Mouse (Mus musculus) adrenal gland, adult 8-10 months (tissue): ENCODE measurements around the gene Efna5. TPM values are rescaled to one million over a fixed set of nuclear protein-coding genes. Genes with fewer than 3 reads are reported as not detected.

Experiments used
- DNase-seq: peaks from one replicate; pipeline ENCODE4 v3.0.0; 2022
- total RNA-seq, 4 experiments: library from RNA; stranded (reverse); gene quantifications; 2 replicates each; pipeline ENCODE4 v1.2.4; 2022

Gene Efna5
- total RNA-seq, 4 experiments from 2014 or later = 13.8 to 20.8 (median 16.9) TPM

DNA sequence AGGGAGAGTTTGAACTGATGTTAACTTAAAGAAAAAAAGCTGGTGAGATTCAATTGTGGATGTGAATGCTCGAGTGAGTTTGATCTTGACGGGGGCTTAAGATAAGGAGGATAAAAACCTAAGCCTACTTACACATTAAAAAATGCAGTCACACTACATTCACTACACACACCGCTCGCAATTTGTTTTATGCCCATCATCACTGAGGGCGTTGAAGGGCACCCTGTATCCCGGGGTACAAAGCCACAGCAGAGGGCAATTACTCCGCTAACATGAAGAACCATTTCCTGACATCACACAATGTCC, 94.6 kb downstream of the Efna5 start:
- DNase-seq = no peak

DNA sequence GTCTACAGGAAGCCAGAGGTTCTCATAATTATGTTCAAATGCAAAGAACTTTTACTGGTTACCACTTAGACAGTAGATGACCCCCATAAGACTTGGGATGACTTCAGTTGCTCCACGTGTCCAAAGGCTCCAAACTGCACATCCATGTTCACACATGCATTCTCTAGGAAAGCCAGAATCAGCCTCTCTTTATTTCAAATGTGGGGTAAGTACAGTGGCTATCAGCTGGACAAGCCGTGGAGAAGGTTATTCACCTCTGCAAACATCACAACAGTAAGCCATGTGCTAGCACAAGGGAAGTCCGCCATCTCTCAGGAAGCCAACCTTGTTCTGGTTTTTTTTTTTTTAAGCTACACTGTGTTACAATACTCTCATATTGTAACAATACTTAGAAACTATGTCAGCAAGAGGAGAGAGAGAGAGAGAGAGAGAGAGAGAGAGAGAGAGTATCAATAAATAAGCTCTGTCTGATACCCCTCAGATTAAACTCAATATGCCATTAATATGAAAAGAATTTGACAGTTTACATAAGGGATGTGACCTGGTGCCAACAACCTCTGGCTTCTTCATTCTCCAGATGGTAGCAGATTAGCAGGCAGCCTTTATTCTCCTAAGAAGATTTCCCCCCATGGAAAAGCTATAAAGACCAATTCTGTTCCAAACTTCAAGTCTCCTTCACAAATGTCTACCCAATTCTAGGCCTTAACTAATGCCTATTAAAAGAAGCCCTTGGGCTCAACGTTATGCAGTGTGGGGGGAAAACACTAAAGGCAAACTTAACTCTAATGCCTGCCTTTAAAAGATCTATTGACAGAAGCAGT, 95.1 kb downstream of the Efna5 start:
- DNase-seq = no peak

DNA sequence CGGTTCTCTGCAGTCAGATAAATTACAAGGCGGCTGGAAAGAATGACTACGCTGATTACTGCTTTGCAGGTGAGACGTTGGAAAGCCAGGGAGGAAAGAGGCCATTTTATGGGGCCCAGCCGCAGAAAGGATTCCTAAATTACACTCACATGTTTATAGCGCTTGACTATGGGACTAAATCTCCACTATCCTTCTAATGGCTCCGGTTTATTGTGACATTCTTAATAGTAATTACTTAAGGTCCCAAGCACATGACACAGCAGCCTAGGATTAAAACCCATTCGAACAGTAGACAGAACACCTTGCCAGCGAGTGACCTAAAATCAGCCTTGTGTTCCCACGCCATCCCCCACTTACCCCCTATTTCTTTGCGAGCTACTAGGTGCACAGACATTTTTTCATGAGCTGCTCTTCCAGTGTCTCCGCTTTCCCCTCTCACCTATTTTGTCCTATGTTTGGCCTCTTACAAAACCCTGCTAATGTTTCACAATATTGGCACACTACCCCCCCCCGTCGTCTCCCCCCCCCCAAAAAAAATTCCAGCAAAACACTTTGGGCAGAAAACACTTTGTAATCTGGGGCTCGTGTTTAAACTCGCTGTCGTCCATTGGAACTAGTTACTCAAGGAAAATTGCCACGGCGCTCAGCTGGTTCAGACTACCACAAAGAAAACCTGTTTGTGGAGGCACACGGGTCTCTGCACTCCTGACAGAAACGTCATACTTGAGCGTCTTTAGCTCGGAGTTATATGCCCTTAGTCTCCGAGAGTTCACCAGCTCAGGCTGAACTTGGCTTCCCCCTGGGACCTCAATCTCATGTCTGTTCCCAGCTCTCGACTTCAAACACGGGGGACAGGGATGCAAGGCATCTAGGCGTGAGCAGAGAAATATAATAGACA, 96.6 kb downstream of the Efna5 start:
- no peak for DNase-seq

DNA sequence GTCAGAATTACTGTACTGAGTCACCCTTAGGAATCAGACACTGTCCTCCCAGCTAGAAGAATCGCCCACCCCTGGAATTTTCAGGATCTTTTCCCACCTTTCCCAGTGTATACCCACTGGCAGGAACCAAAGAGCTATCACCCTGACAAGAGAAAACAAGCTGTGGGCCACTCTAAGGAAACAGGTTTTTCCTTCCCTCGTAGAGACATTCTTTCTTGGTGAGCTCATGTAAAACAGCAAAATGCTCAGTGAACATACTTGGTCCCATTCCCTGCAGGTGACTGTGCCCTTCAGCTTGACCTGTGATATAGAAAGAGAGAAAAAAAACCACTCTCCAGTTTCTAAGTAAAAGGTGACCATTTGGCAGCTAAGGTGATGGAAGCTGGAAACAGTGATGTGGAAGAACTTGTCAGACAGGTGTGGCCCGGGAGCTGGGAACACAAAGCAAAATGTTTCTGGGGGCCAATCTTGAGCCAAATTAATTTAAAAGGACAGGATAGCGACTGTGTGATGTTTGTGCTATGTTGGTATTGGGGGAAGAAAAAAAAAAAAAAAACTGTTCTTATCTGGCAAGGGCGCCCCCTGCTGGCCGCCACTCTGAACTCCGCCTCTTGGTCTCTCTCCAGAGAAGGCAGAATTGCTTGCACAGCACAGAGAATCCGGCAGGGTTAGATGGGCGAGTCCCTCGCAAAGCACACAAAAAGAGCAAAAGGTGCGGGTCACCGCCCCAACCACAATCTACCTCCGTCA, 97.4 kb downstream of the Efna5 start:
- DNase-seq = peak; percentile 32

DNA sequence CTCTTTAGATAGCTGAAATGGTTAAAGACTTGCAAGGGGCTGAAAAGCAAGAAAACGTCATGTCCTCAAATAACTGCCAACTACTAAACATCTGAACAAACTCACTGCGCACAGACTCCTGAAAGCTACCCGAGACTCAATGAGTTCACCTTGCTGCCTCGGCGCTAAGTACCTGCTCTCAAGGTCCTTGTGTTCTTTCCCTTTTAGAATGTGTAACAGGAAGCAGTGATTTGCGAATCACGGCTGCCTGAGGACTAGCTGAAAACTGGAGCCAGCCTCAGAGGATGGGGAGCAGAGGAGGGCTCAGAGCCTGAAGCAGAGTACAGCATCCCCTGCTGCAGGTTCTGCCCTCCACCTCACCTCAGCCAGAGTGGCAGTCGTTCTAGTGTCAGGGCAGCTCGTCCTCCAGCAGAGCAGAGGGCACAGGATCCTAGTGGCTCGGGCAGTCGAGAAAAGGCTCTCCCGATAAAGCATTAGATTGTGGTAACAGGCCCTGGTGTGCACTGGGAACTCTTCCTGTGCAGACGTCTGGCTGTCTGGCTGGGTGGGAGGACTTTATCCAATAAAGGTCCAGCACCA, 98.2 kb downstream of the Efna5 start:
- DNase-seq = no peak

DNA sequence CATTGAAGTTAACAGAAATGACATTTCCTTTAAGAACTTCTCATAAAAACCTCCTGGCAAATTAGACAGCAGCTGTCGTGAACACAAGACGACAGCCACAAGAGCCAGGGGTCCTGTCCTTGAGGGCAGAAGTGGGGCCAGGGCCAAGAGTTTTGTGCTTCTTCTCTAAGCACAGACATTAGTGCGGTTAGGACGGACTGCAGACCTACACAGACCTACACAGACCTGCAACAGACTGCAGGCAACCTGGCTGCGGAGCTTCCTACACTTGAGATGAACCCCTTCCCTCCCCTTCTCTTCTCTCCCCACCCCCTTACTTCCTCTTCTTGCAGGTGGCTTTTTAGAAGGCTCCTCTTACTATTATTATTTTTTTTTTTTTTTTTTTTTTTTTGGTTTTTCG, 100.0 kb downstream of the Efna5 start:
- no peak for DNase-seq

DNA sequence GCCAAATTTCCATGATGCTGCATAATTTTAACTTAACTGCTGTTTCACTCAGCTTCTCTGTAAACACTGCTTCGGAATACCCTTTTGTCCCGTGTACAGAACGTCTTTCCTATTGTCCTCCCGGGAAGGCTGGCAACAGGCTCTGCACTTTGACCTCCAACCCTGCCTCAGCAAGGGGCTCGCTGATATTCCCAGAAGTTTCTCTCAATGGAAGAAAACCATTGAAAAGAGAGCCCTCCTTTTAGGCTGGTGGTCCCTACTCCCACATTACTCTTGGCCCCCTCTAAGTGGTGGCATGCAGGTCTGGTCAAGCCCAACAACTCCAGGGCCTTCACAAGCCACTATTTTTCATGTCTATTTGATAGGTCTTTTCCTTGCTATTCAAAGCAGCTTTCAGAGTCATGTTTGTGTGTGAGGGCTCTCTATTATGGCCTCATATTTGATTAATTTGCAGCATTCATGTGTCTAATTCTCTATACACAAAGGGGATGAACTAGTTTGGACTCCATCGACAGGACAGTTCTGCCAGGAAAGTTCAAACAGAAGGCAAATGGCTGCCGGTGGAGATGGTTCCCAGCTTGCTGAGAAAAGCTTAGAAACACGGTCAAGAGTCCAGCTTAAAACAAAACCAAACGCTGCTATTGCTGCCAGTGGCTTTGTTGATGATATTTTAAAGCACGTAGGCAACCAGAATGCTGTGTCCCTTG, 103.1 kb downstream of the Efna5 start:
- DNase-seq = no peak

DNA sequence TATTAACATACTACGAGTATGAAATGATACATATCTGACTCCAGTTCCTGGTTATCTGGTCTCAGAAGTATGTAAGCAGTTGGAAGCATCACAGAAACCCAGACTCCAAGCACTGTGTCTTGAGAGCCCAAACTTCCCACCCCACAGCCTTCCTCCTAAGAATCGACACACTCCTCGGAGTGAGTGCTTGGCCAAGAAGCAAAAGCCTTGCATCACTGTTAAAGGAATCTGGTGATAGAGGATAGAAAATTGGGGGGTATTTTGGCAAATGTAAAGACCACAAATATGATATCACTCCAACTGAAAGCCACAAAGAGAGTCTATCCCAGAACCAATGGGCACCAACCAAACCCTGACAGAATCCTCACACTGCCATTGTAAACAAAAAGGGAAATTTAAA, 104.4 kb downstream of the Efna5 start:
- no peak for DNase-seq

DNA sequence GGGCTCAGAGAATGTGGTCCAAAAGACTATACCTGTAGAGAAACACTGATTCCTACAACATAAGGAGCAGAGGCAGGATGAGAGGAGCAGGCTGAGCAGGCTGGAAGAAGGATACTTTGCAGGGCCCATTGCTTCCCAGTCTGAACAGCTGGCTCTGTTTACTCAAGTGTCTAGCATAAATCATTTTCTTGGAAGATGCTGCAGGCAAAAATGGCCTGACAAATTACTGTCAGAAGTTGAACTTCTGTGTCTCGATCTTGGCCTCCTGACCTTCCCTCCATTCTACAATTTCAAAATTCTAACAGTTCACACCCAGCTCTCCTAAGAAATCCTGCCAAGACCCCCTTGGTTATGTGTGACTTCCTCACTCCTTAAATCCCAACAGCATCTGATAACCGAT, 105.1 kb downstream of the Efna5 start:
- DNase-seq = no peak

DNA sequence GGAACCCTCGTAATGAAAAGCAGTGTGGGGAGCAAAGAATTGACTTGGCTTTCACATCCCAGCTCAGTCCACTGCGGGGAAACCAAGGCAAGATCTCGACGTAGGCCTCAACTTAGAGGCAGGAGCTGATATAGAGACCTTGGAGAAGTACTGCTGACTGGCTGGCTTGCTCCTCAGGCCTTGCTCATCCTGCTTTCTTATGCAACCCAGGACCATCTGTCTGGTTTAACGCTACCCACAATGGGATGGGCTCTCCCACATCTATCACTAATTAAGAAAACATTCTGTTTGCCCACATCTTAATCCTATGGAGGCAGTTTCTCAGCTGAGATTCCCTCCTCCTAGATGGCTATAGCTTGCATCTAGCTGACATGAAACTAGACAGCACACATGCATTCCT, 105.7 kb downstream of the Efna5 start:
- DNase-seq = no peak

DNA sequence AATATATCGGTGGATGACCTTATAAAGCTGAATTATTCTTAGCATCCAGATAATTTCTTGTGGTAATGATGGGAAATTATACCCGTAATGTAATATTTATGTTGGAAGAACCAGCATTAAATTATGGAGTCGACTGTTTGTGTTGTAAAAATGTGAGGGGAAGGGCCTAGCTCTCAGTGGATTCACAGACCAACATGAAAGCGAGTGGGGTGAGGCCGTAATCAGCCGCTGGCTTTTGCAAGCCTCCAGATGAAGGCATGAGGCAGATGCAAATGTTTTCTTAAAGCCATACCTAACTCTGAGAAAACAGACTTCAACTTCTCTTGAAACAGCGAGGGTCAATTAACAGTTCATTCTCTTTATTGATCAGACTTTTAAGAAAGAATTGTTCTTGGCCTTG, 106.4 kb downstream of the Efna5 start:
- no peak for DNase-seq

DNA sequence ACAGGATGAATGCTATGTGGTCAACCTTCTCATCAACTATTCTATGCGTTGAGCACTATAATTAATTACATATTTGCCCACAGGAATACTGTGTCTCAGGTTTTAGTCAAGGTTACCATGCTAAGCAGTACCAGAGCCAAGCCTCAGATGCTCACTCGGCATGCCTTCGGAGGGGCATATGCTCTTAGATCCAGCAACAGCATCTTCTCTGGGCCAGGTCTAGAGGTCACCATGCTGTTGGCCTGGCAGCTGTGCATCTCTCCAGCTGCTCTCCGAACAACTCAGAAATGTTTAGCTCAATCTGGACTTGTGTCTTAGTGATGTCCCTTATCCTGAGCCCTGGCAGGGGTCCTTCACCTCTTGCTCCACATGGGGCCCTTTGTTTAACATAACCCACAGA, 114.4 kb downstream of the Efna5 start:
- DNase-seq = no peak

DNA sequence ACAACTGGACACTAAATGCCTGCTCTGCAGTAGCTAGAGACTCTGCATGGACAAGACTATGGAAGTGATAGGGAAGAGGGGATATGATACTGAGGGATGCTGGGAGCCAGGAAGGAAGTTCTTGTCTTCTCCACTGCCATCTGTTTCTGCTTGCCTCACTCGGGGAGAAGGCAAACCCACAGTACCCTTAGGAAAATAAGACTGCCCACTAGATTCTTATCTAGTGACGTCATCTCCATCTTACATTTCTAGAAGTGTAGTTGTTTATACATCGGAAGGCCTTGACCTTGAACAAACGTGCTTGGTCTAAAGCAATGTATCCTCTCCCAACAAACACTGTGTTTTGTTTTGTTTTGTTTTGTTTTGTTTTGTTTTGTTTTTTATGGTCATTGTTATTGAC, 116.0 kb downstream of the Efna5 start:
- no peak for DNase-seq

DNA sequence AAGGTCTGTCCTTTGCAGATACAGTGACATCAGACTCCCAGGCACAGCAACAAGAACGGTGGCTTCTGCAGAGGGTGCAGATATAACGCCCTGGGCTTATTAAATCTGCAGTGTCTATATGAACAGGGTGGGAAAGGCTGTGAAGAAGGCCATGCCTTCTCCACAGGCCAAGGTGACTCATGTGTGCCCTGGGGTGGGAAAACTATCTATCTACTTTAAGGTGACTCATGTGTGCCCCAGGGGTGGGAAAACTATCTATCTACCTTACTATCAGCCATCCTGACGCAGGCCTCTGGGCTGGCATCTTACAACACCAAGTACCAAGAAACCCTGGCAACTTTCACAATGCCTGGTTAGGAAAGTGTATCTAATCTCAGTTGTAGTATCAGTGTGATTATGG, 124.2 kb downstream of the Efna5 start:
- DNase-seq = no peak

DNA sequence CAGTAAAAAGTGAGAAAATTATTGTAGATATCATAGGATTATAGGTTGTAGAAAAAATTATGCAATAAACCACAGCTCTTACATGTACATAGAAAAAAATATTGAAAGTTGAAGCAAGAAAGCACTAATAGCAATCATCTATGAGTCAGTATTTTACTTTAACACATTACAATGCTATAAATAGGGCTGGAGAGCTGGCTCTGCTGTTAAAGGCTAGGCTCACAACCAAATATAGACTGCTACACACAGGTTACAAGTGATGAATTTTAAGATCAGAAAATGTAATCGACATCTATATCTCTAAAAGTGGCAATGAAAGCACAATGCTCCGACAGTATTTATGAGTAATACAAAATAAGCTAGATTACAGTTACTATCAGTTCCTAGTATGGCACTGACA, 125.5 kb downstream of the Efna5 start:
- DNase-seq = no peak

DNA sequence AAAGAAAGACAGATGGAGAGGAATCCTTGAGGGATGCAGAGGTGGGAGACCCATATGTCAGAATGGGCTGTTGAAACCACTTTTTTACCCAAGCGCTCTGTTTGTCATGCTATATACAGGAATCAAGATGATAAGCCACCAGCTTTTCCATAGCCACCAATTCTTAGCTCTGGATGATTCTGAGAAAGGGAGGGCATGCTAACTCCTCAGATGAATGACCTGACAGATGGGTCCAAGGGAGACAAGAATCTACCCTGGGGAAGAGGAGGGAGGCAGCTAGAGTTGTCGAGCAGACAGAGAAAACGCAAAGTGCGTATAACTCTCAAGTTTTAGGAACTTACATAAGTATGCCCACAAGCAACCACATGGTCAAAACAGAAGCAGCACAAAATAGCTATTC, 126.5 kb downstream of the Efna5 start:
- no peak for DNase-seq

DNA sequence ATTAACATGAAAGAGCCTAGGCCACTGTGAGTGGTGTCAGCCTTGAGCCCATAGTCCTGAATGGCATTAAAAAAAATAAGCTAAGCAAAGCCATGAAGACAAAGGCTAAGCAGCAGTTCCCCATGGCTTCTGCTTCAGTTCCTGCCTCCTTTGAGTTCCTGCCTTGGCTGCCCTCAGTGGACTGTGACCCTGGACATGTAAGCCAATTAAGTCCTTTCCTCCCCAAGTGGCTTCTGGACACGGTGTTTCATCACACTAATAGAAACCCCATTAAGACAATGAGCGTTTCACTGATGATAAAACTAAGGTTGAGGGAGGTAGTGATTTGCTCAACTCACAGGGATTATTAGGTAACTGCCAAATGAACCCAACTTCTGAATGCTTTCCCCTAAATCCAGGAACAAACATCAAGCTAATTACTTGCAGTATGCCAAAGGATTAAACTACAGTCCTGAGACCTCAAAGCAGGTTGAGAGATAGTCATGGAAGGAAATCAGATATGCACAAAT, 128.7 kb downstream of the Efna5 start:
- no peak for DNase-seq

DNA sequence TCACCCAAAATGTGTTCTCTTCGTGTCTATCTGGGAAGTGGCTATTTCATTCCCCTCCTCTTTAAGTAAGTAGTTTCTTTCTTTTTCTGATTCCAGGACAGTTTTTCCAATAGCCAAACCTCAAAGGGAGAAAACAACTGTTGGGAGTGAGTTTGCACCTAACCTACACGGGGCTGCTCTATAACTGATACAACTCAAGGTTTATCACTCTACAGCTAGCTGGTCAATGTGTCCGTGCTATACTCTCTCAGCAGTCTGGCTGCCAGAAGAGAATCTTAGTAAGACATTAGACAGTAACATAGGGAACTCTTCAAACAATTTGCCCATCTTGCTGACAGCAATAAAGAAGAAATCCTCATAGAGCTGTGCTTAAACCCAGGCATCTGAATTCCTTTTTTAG, 130.5 kb downstream of the Efna5 start:
- DNase-seq = no peak

DNA sequence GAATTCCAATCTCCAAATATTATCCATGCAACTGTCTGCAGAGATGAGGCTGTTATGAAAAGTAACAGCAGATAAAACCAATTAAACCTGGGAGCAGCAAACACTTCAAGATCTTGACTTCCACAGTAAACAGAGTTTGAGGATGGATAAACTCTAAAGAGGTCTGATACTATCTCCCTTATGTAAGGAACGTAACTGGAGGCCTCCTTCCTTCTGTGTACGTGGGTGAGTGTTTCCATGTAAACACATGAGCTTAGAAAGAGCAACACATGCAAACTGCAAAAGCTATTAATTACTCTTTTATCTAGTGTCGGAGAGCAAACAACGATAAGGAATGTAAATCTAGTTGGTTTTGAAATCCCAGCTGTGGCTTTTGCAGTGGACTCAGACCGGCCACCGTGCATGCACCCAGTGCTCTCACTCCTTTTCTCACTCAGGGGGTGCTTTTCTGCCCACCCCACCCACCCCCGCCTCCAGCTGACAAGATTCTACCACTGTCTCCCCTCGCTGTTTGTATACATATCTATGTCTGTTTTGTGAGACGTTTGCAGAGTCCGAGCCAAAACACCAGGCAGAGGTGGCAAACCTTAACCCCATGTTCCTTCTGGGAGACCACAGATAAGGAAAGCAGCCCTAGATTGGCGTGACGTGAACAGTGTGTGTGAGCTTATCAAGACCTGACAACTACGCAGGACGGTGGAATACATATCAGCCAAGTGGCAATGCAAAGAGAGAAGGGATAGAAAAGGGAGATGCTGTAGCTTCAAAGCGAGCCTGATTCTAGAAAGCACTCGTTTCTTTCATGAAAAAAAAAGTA, 132.1 kb downstream of the Efna5 start:
- no peak for DNase-seq

DNA sequence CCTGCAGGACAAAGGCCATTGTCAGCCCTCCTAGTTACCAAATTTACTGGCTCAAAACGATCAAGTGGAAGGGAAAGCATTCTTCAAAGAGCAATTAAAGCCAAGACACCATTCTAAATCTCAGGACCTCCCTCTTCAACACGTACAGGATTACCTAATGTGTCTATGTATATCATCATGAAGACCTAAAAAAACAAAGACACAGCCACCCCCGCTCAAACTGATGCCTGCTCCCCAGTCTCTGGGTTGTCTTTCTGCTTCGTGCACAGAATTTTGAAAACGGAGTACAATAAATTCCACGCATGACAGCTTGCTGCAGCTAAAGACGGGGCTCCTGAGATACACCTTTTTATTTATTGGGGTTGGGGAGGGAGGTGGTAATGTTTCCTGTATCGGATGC, 133.7 kb downstream of the Efna5 start:
- DNase-seq = no peak

DNA sequence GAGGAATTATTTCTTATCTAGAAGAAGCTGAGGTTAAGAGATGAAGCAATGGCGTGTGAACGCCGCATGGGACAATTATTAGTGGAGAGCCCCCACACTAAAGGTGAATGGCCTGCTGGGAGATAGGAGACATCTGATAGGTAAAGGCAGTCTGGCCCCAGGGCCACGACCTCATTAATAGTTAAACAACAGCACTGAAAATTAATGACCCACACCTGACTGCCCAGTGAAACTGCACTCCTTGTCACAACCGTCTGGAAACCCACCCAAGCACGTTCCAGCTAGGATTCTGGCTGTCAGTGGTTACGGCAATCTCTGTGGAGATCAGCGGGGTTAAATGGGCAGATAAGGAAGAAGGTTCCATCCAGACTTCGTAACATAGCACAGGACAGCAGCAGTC, 134.3 kb downstream of the Efna5 start:
- DNase-seq = no peak
